Mouse (Mus musculus) heart, adult 2 months (tissue): ENCODE data around the gene Col2a1.
A peak's percentile ranks its signal among the peaks of the same experiment; 100 is the strongest.

Source experiments
- CTCF ChIP-seq: fragments of 200-600 bp; IDR thresholded peaks from 2 replicates; pipeline ENCODE4 v1.8.1; 2022; ENCODE audit warnings: antibody characterized with exemption, mild to moderate bottlenecking, moderate library complexity
- EP300 ChIP-seq: fragments of 200-500 bp; IDR thresholded peaks from 2 replicates; pipeline ENCODE4 v1.6.1; 2011; ENCODE audit warnings: low read depth, low read length, control low read depth; ENCODE audit not compliant: insufficient read depth
- POLR2A ChIP-seq: fragments of 200-500 bp; IDR thresholded peaks from 2 replicates; pipeline ENCODE4 v1.6.1; 2011; ENCODE audit warnings: mild to moderate bottlenecking, low read depth, low read length, control low read depth; ENCODE audit not compliant: insufficient read depth

GRCm38 (mm10) chr15:98001321-98002112 is 3.0 kb downstream of the Col2a1 start:
- TF ChIP-seq POLR2A (no peak), EP300 (no peak), CTCF (peak; percentile 27; the same call in 1 of the 2 replicates)
